Mouse (Mus musculus) heart, embryonic 12.5 days (tissue): ENCODE measurements around the gene Tor2a. TPM values are rescaled to one million over a fixed set of nuclear protein-coding genes. Genes with fewer than 3 reads are reported as not detected.

ENCODE experiments used
- ATAC-seq: fragments of 200-750 bp; cut with Nextera tagmentation; 2 replicates; pipeline ENCODE4 v1.8.0; 2017; ENCODE audit warnings: moderate TSS enrichment, moderate library complexity; ENCODE audit not compliant: insufficient number of reproducible peaks, low FRiP score
- H3K27ac ChIP-seq: fragments of 300-500 bp; sonication (generic); 2 replicates; pipeline ENCODE4 v1.5.1; 2016; ENCODE audit warnings: mild to moderate bottlenecking, moderate library complexity; ENCODE audit not compliant: poor library complexity, severe bottlenecking
- H3K27me3 ChIP-seq: fragments of 300-500 bp; sonication (generic); replicated peaks from 2 replicates; pipeline ENCODE4 v1.6.1; 2016; ENCODE audit warnings: mild to moderate bottlenecking, moderate library complexity
- H3K36me3 ChIP-seq: fragments of 300-500 bp; sonication (generic); 2 replicates; pipeline ENCODE4 v1.6.1; 2016; ENCODE audit warnings: mild to moderate bottlenecking, moderate library complexity
- H3K4me1 ChIP-seq: fragments of 300-500 bp; sonication (generic); replicated peaks from 2 replicates; pipeline ENCODE4 v1.6.1; 2016; ENCODE audit warnings: mild to moderate bottlenecking
- H3K4me2 ChIP-seq: fragments of 300-500 bp; sonication (generic); 2 replicates; pipeline ENCODE4 v1.6.1; 2016; ENCODE audit warnings: mild to moderate bottlenecking, moderate library complexity
- H3K4me3 ChIP-seq: fragments of 300-500 bp; sonication (generic); 2 replicates; pipeline ENCODE4 v1.5.1; 2016; ENCODE audit warnings: mild to moderate bottlenecking
- H3K9ac ChIP-seq: fragments of 300-500 bp; sonication (generic); 2 replicates; pipeline ENCODE4 v1.6.1; 2016; ENCODE audit warnings: mild to moderate bottlenecking, moderate library complexity
- H3K9me3 ChIP-seq: fragments of 300-500 bp; sonication (generic); replicated peaks from 2 replicates; pipeline ENCODE4 v1.6.1; 2016; ENCODE audit warnings: mild to moderate bottlenecking, moderate library complexity
- WGBS: fragments of 180-500 bp; shearing (Covaris S2); methylation state at CpG from one replicate; pipeline ENCODE4 v1.1.7; 2016; 5-methylcytosine and 5-hydroxymethylcytosine counted together
- polyA plus RNA-seq: library from polyadenylated mRNA; unstranded; fragments of >200 nt; fragmentation: Nextera tagmentation; extraction: Ambion mirVana; gene quantifications from 2 replicates; pipeline ENCODE4 v1.2.1, GENCODE M21; 2016

The Tor2a gene
- polyA plus RNA-seq, 1 experiment from 2014 or later: 39.3 TPM

- peak overlapping the region; percentile 15 for H3K9ac ChIP-seq
- 23% methylated on average over 4 of the region's 4 CpGs for WGBS
- peak overlapping the region; percentile 29 for H3K4me2 ChIP-seq
- H3K4me3 ChIP-seq: no peak overlapping the region
- peaks cover 16% of the 10 kb centered on the region for H3K36me3 ChIP-seq
- H3K27ac ChIP-seq: peak overlapping the region; percentile 94
- no peak for ATAC-seq
- H3K27me3 ChIP-seq: no peaks in the 10 kb centered on the region
- H3K4me1 ChIP-seq: peaks cover 35% of the 10 kb centered on the region
- no peaks in the 10 kb centered on the region for H3K9me3 ChIP-seq
Observed at GRCm38 (mm10) chr2:32714987-32715425, 42.0 kb upstream of the Tor2a start.

GRCm38 (mm10) chr2:32718761-32719160 lies 38.3 kb upstream of the Tor2a start:
- Histone ChIP-seq H3K27ac (no peak overlapping the region), H3K36me3 (no peaks in the 10 kb centered on the region)
- no peak for ATAC-seq

GRCm38 (mm10) chr2:32720053-32720452 lies 37.0 kb upstream of the Tor2a start:
- H3K9ac ChIP-seq: no peak overlapping the region
- no peaks in the 10 kb centered on the region for H3K27me3 ChIP-seq
- no peak overlapping the region for H3K27ac ChIP-seq
- H3K9me3 ChIP-seq: no peaks in the 10 kb centered on the region
- H3K4me2 ChIP-seq: no peak overlapping the region
- peaks cover 25% of the 10 kb centered on the region for H3K4me1 ChIP-seq
- WGBS: 82% methylated on average over 3 of the region's 3 CpGs
- H3K4me3 ChIP-seq: no peak overlapping the region
- H3K36me3 ChIP-seq: no peaks in the 10 kb centered on the region
- no peak for ATAC-seq

More at GRCm38 (mm10) chr2:32718761-32719160, 38.3 kb upstream of the Tor2a start:
- Histone ChIP-seq H3K9me3 (no peaks in the 10 kb centered on the region), H3K4me3 (no peak overlapping the region), H3K27me3 (no peaks in the 10 kb centered on the region), H3K9ac (no peak overlapping the region), H3K4me1 (peaks cover 38% of the 10 kb centered on the region), H3K4me2 (no peak overlapping the region)
- 58% methylated on average over 9 of the region's 9 CpGs for WGBS

- Histone ChIP-seq H3K4me3 (peak within 1 kb of the TSS; percentile 4), H3K9me3 (no peaks in the 10 kb centered on the region), H3K4me1 (peaks cover 20% of the 10 kb centered on the region), H3K9ac (peak within 1 kb of the TSS; percentile 42), H3K4me2 (peak within 1 kb of the TSS; percentile 44), H3K27me3 (no peaks in the 10 kb centered on the region), H3K36me3 (no peaks in the 10 kb centered on the region; the same call in 1 of the 2 replicates), H3K27ac (peak within 1 kb of the TSS; percentile 26; the same call in 1 of the 2 replicates)
- 35% methylated on average over 8 of the region's 8 CpGs for WGBS
- no peak; the same call in 1 of the 2 replicates for ATAC-seq
Observed at GRCm38 (mm10) chr2:32720681-32721229, 36.3 kb upstream of the Tor2a start, which contains the start of gene Sh2d3c. Sh2d3c (plus strand) TSS chr2:32721055.

- 39% methylated on average over 6 of the region's 6 CpGs for WGBS
- Histone ChIP-seq H3K9me3 (no peaks in the 10 kb centered on the region), H3K27ac (no peak overlapping the region), H3K9ac (no peak overlapping the region), H3K4me1 (peaks cover 22% of the 10 kb centered on the region), H3K4me2 (peak overlapping the region; percentile 44), H3K36me3 (no peaks in the 10 kb centered on the region; the same call in 1 of the 2 replicates), H3K4me3 (no peak overlapping the region), H3K27me3 (no peaks in the 10 kb centered on the region)
- no peak for ATAC-seq
Observed at GRCm38 (mm10) chr2:32722046-32722445, 35.0 kb upstream of the Tor2a start.

- H3K36me3 ChIP-seq: no peaks in the 10 kb centered on the region; the same call in 1 of the 2 replicates
- H3K4me3 ChIP-seq: no peak overlapping the region
- H3K9me3 ChIP-seq: no peaks in the 10 kb centered on the region
- no peak overlapping the region for H3K4me2 ChIP-seq
- H3K9ac ChIP-seq: no peak overlapping the region
- no peak overlapping the region for H3K27ac ChIP-seq
- no peaks in the 10 kb centered on the region for H3K27me3 ChIP-seq
- no peak for ATAC-seq
- 71% methylated on average over 3 of the region's 3 CpGs for WGBS
- peaks cover 23% of the 10 kb centered on the region for H3K4me1 ChIP-seq
Observed at GRCm38 (mm10) chr2:32722581-32722980, 34.5 kb upstream of the Tor2a start.

GRCm38 (mm10) chr2:32724149-32724548 lies 32.9 kb upstream of the Tor2a start:
- H3K27ac ChIP-seq: no peak overlapping the region
- H3K27me3 ChIP-seq: no peaks in the 10 kb centered on the region
- H3K4me1 ChIP-seq: peaks cover 29% of the 10 kb centered on the region
- 81% methylated on average over 4 of the region's 4 CpGs for WGBS
- no peak overlapping the region for H3K9ac ChIP-seq
- no peak for ATAC-seq
- no peaks in the 10 kb centered on the region; the same call in 1 of the 2 replicates for H3K36me3 ChIP-seq
- no peak overlapping the region for H3K4me2 ChIP-seq
- no peak overlapping the region for H3K4me3 ChIP-seq
- H3K9me3 ChIP-seq: no peaks in the 10 kb centered on the region

GRCm38 (mm10) chr2:32724832-32725790 lies 31.9 kb upstream of the Tor2a start:
- no peak overlapping the region for H3K27ac ChIP-seq
- no peak for ATAC-seq

GRCm38 (mm10) chr2:32727435-32727834 lies 29.6 kb upstream of the Tor2a start:
- peaks cover 36% of the 10 kb centered on the region for H3K4me1 ChIP-seq
- WGBS: under 1% methylated on average over 16 of the region's 16 CpGs
- no peaks in the 10 kb centered on the region; the same call in 1 of the 2 replicates for H3K36me3 ChIP-seq
- no peak overlapping the region for H3K27ac ChIP-seq
- peak overlapping the region; percentile 49 for H3K4me3 ChIP-seq
- peak overlapping the region; percentile 63 for H3K9ac ChIP-seq
- no peaks in the 10 kb centered on the region for H3K27me3 ChIP-seq
- H3K9me3 ChIP-seq: no peaks in the 10 kb centered on the region
- peak; percentile 91 for ATAC-seq
- peak overlapping the region; percentile 68 for H3K4me2 ChIP-seq

More at GRCm38 (mm10) chr2:32724832-32725790, 31.9 kb upstream of the Tor2a start:
- Histone ChIP-seq H3K9me3 (no peaks in the 10 kb centered on the region), H3K4me3 (no peak overlapping the region), H3K4me2 (no peak overlapping the region), H3K9ac (no peak overlapping the region), H3K4me1 (peaks cover 36% of the 10 kb centered on the region), H3K27me3 (no peaks in the 10 kb centered on the region), H3K36me3 (no peaks in the 10 kb centered on the region; the same call in 1 of the 2 replicates)
- 79% methylated on average over 16 of the region's 16 CpGs for WGBS

- 37% methylated on average over 7 of the region's 7 CpGs for WGBS
- H3K4me3 ChIP-seq: peak overlapping the region; percentile 49
- H3K4me1 ChIP-seq: peaks cover 43% of the 10 kb centered on the region
- H3K9ac ChIP-seq: peak overlapping the region; percentile 63
- no peaks in the 10 kb centered on the region for H3K27me3 ChIP-seq
- no peaks in the 10 kb centered on the region; the same call in 1 of the 2 replicates for H3K36me3 ChIP-seq
- H3K27ac ChIP-seq: peak overlapping the region; percentile 61
- H3K9me3 ChIP-seq: no peaks in the 10 kb centered on the region
- ATAC-seq: peak; percentile 39; the same call in 1 of the 2 replicates
- peak overlapping the region; percentile 68 for H3K4me2 ChIP-seq
Observed at GRCm38 (mm10) chr2:32728463-32728862, 28.6 kb upstream of the Tor2a start.

- peak overlapping the region; percentile 49 for H3K4me3 ChIP-seq
Observed at GRCm38 (mm10) chr2:32729547-32729946, 27.5 kb upstream of the Tor2a start.

More at GRCm38 (mm10) chr2:32729547-32729946, 27.5 kb upstream of the Tor2a start:
- Histone ChIP-seq H3K27ac (peak overlapping the region; percentile 80), H3K9ac (0 out of 2 replicates have a peak overlapping the region, but pooled peaks have one; percentile 39), H3K4me2 (peak overlapping the region; percentile 68), H3K27me3 (no peaks in the 10 kb centered on the region), H3K36me3 (no peaks in the 10 kb centered on the region; the same call in 1 of the 2 replicates), H3K9me3 (no peaks in the 10 kb centered on the region), H3K4me1 (peaks cover 54% of the 10 kb centered on the region)
- ATAC-seq: no peak
- WGBS: 62% methylated on average over 4 of the region's 4 CpGs
